Mouse (Mus musculus): Measurements from ENCODE around the gene Chrdl2.
A peak's percentile ranks its signal among the peaks of the same experiment; 100 is the strongest.

Chrdl2 gene

GRCm38 (mm10) chr7:99988725-99989124, 17.2 kb upstream of the Chrdl2 start:
- peak; percentile 83 for DNase-seq

GRCm38 (mm10) chr7:99989844-99990760, 15.9 kb upstream of the Chrdl2 start:
- peak; percentile 68 for DNase-seq

GRCm38 (mm10) chr7:99990990-99991707, 14.8 kb upstream of the Chrdl2 start:
- DNase-seq: no peak

- DNase-seq: no peak
Measured at GRCm38 (mm10) chr7:99993159-99993558, 12.8 kb upstream of the Chrdl2 start.

- no peak for DNase-seq
Measured at GRCm38 (mm10) chr7:99995186-99995585, 10.8 kb upstream of the Chrdl2 start.

GRCm38 (mm10) chr7:99998668-99999067, 7.3 kb upstream of the Chrdl2 start:
- DNase-seq: no peak

- no peak for DNase-seq
Measured at GRCm38 (mm10) chr7:100003781-100004180, 2.2 kb upstream of the Chrdl2 start.

- no peak for DNase-seq
Measured at GRCm38 (mm10) chr7:100006411-100006810, 439 bp downstream of the Chrdl2 start.

- DNase-seq: no peak
Measured at GRCm38 (mm10) chr7:100008765-100009164, 2.8 kb downstream of the Chrdl2 start.

GRCm38 (mm10) chr7:100009640-100010039, 3.7 kb downstream of the Chrdl2 start:
- peak; percentile 37 for DNase-seq

- no peak for DNase-seq
Measured at GRCm38 (mm10) chr7:100010711-100011110, 4.7 kb downstream of the Chrdl2 start.

GRCm38 (mm10) chr7:100012085-100012484, 6.1 kb downstream of the Chrdl2 start:
- DNase-seq: no peak

- DNase-seq: no peak
Measured at GRCm38 (mm10) chr7:100012515-100012914, 6.5 kb downstream of the Chrdl2 start.

GRCm38 (mm10) chr7:100014123-100014600, 8.2 kb downstream of the Chrdl2 start:
- DNase-seq: no peak

- DNase-seq: peak; percentile 42
Measured at GRCm38 (mm10) chr7:100017056-100017455, 11.1 kb downstream of the Chrdl2 start.

GRCm38 (mm10) chr7:100027353-100027752, 21.4 kb downstream of the Chrdl2 start:
- DNase-seq: no peak

- DNase-seq: no peak
Measured at GRCm38 (mm10) chr7:100029307-100029706, 23.3 kb downstream of the Chrdl2 start.

- no peak for DNase-seq
Measured at GRCm38 (mm10) chr7:100030996-100031749, 25.2 kb downstream of the Chrdl2 start.

GRCm38 (mm10) chr7:100033672-100034071, 27.7 kb downstream of the Chrdl2 start:
- DNase-seq: no peak

- DNase-seq: no peak
Measured at GRCm38 (mm10) chr7:100034815-100035463, 29.0 kb downstream of the Chrdl2 start.

- no peak for DNase-seq
Measured at GRCm38 (mm10) chr7:100036050-100036449, 30.1 kb downstream of the Chrdl2 start.

- no peak for DNase-seq
Measured at GRCm38 (mm10) chr7:100036495-100036894, 30.5 kb downstream of the Chrdl2 start.

Data from right cerebral cortex, adult 18-20 months (tissue).